Mouse (Mus musculus) ES-E14 (cell line): ENCODE measurements around the gene Zfp787. TPM values are rescaled to one million over a fixed set of nuclear protein-coding genes. Genes with fewer than 3 reads are reported as not detected.

Experiments used
- DNase-seq: peaks from one replicate; pipeline ENCODE4 v3.0.0-alpha.2; 2013; ENCODE audit warnings: low read depth, low spot score
- H3K27ac ChIP-seq: 2 replicates; pipeline ENCODE4 v1.5.1; 2012; ENCODE audit warnings: low read depth, mild to moderate bottlenecking, low read length, moderate library complexity, mixed read lengths; ENCODE audit not compliant: poor library complexity, insufficient read depth, severe bottlenecking
- H3K36me3 ChIP-seq: 2 replicates; pipeline ENCODE4 v1.6.1; 2012; ENCODE audit warnings: mild to moderate bottlenecking, low read length, moderate library complexity, mixed read lengths; ENCODE audit not compliant: control insufficient read depth, poor library complexity, insufficient read depth, severe bottlenecking
- H3K4me1 ChIP-seq, 2 experiments: fragments of 150-350 bp in 1 of 2; sonication (generic) in 1 of 2; 2 replicates each; pipeline ENCODE4 v1.6.1; 2012; ENCODE audit warnings: low read length in 2 of 2, mild to moderate bottlenecking in 1 of 2, mixed read lengths in 1 of 2; ENCODE audit not compliant: control insufficient read depth in 2 of 2, insufficient read depth in 2 of 2, poor library complexity in 1 of 2
- H3K4me3 ChIP-seq, 2 experiments: fragments of 150-350 bp in 1 of 2; sonication (generic) in 1 of 2; 2 replicates each; pipeline ENCODE4 v1.5.1; 2012; ENCODE audit warnings: low read length in 2 of 2, low read depth in 1 of 2, mild to moderate bottlenecking in 1 of 2, mixed read lengths in 1 of 2; ENCODE audit not compliant: insufficient read depth in 1 of 2, poor library complexity in 1 of 2, severe bottlenecking in 1 of 2
- H3K9ac ChIP-seq: 2 replicates; pipeline ENCODE4 v1.6.1; 2012; ENCODE audit warnings: low read depth, mild to moderate bottlenecking, low read length, mixed read lengths; ENCODE audit not compliant: poor library complexity, insufficient read depth, severe bottlenecking
- H3K9me3 ChIP-seq: fragments of 150-350 bp; sonication (generic); 2 replicates; pipeline ENCODE4 v1.6.1; 2012; ENCODE audit warnings: low read depth, mild to moderate bottlenecking, low read length; ENCODE audit not compliant: control insufficient read depth, insufficient read depth
- CHD2 ChIP-seq: IDR thresholded peaks from 2 replicates; pipeline ENCODE4 v1.6.1; 2014; ENCODE audit warnings: mild to moderate bottlenecking, low read depth, low read length, inconsistent platforms
- HCFC1 ChIP-seq: IDR thresholded peaks from 2 replicates; pipeline ENCODE4 v1.6.1; 2012; ENCODE audit warnings: low read length, inconsistent platforms, borderline replicate concordance; ENCODE audit not compliant: insufficient read depth
- MAFK ChIP-seq: IDR thresholded peaks from 2 replicates; pipeline ENCODE4 v1.6.1; 2014; ENCODE audit warnings: mild to moderate bottlenecking, low read depth, low read length, inconsistent platforms; ENCODE audit not compliant: insufficient read depth
- ZC3H11A ChIP-seq: IDR thresholded peaks from 2 replicates; pipeline ENCODE4 v1.6.1; 2012; ENCODE audit warnings: low read depth, mild to moderate bottlenecking, inconsistent platforms, low read length, borderline replicate concordance
- ZNF384 ChIP-seq: IDR thresholded peaks from 2 replicates; pipeline ENCODE4 v1.6.1; 2012; ENCODE audit warnings: low read depth, low read length, inconsistent platforms
- in situ Hi-C, 2 experiments: fragments of 600-800 bp; cut with MboI; formaldehyde crosslinking; loops; one replicate each; pipeline ENCODE4 v1.15.1; 2025; ENCODE audit warnings: low sequenced_read_pairs in 2 of 2, inconsistent platforms in 1 of 2; ENCODE audit not compliant: unreplicated experiment in 2 of 2
- total RNA-seq: library from RNA; depleted of rRNA; stranded (reverse); fragments of 300-350 nt; gene quantifications from 2 replicates; pipeline ENCODE4 v1.2.3, GENCODE M21; 2012

Gene Zfp787
- total RNA-seq, 1 experiment = 20.9 TPM

DNA sequence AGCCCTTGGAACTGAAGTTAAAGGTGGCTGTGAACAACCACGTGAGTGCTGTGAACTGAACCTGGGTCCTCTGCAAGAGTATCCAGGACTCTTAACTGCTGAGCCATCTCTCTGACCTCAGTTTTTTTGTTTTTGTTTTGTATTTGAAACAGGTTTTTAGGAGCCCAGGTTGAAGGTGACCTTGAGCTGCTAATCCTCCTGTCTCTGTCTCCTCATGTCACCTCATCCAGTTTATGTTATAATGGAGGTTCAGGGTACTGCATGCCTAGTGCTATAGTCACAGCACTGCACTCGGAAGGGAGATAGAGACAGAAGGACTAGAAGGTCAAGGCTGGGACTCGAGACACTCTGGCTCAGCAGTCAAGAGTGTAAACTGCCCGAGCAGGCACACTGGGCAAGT, 6.4 kb upstream of the Zfp787 start:
- H3K27ac ChIP-seq = no peak overlapping the region
- H3K9ac ChIP-seq = no peak overlapping the region
- H3K36me3 ChIP-seq = no peaks in the 10 kb centered on the region
- in situ Hi-C loops = no loop called here
- no peak overlapping the region for H3K4me3 ChIP-seq
- DNase-seq = no peak
- H3K9me3 ChIP-seq = no peaks in the 10 kb centered on the region
- TF ChIP-seq MAFK (no peak), ZC3H11A (no peak), ZNF384 (no peak), CHD2 (no peak), HCFC1 (no peak)
- peaks cover 0 to 2% of the 10 kb centered on the region in 2 experiments; a peak in 1 of 4 replicates for H3K4me1 ChIP-seq

DNA sequence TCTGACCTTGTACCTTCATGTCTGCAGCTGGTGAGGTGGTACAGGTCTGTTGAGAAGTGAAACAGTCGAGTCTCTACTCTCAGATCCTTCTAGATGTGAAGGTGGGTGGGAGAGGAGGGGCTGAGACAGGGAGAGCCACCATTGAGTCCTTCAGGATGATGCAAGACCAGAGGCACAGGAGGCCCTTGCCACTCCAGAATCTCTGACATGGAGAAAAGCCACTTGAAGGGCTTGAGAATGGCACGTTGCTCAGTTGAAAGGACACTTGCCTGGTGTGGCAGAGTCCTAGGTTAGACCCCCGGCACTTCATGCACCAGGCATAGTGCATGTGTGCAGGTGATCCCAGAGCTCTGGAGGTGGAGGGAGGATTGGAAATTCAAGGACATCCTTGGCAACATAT, 5.7 kb upstream of the Zfp787 start:
- no peak for TF ChIP-seq CHD2
- no peak for TF ChIP-seq ZC3H11A
- no peak for TF ChIP-seq MAFK
- TF ChIP-seq HCFC1 = no peak
- TF ChIP-seq ZNF384 = no peak
- Histone ChIP-seq H3K4me1 (peaks cover 0 to 2% of the 10 kb centered on the region in 2 experiments; a peak in 1 of 4 replicates), H3K36me3 (no peaks in the 10 kb centered on the region), H3K9me3 (no peaks in the 10 kb centered on the region), H3K9ac (no peak overlapping the region), H3K27ac (no peak overlapping the region), H3K4me3 (no peak overlapping the region)
- no peak for DNase-seq
- in situ Hi-C loops = no loop called here

DNA sequence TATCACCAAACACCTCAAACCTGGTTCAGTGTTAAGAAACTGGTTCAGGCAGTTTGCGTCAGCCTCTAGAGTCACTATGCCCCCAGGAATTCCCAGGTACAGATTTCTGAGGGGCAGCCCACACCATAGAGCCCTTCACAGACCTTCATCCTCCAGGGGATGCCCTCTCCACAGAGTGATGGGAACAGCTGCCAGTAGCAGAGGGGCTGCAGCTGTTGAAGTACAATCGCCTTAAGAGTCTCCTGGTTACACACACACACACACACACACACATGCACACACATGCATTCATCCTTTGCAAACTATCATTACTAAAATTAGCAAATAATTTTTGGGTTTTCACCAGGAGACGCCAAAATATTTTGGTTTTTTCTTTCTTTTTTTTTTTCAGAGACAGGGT, 3.8 kb upstream of the Zfp787 start:
- Histone ChIP-seq H3K9ac (no peak overlapping the region), H3K4me1 (peaks cover 0 to 2% of the 10 kb centered on the region in 2 experiments; a peak in 1 of 4 replicates), H3K27ac (no peak overlapping the region), H3K9me3 (no peaks in the 10 kb centered on the region), H3K36me3 (no peaks in the 10 kb centered on the region), H3K4me3 (no peak overlapping the region)
- TF ChIP-seq CHD2 = no peak
- in situ Hi-C loops = no loop called here
- DNase-seq = no peak

DNA sequence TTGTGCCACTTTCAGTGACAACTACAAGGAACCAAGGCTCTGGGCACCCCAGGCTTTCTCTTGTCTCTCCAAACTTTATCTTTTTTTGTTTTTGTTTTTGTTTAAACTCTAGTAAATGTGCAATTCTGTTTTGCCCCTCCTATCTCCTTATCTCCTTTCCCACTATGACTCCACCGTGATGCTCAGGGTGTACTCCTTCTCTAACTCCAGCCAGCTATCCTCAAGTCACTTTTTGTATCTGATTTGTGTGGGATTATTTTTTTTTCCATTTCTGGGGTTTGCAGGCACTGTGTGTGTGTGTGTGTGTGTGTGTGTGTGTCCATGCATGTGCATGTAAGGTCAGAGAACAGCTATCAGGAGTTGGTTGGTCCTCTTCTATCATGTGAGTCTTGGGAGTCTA, 1.7 kb upstream of the Zfp787 start:
- DNase-seq = no peak
- H3K9me3 ChIP-seq = no peaks in the 10 kb centered on the region
- in situ Hi-C loops = no loop called here
- no peaks in the 10 kb centered on the region for H3K36me3 ChIP-seq
- H3K4me1 ChIP-seq = peaks cover 0 to 2% of the 10 kb centered on the region in 2 experiments; a peak in 2 of 4 replicates
- H3K27ac ChIP-seq = no peak overlapping the region
- TF ChIP-seq ZC3H11A = no peak
- TF ChIP-seq MAFK = no peak
- no peak for TF ChIP-seq CHD2
- TF ChIP-seq ZNF384 = no peak
- TF ChIP-seq HCFC1 = no peak
- H3K4me3 ChIP-seq = no peak overlapping the region
- no peak overlapping the region for H3K9ac ChIP-seq

DNA sequence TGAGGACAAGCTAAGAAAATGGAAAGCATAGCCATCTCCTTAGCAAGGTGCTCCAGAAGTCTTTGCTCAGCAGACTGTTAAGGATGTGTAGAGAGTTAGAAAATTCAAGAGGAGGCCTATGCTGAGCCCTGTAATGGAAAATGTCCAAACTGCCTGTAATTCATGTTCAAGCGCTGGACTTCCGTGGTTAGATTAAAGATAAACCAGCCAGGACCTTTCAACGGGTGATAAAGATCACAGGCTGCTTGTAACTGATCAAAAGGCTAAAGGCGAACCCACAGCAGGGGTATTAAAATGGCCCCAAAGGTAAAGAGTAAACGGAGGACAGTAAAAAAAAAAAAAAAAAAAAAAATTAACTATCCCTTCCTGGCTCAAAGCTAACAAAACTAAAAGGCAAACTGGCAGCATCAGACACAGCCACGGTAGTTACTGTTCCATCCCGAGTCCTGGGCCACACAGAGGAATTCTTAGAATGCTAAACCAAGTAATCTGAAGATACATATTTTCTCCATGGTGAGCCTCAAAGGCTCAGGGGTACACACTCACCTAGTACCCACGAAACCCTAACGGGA, 1.2 kb upstream of the Zfp787 start:
- DNase-seq = no peak
- Histone ChIP-seq H3K9me3 (no peaks in the 10 kb centered on the region), H3K36me3 (no peaks in the 10 kb centered on the region), H3K4me1 (peaks cover 0 to 2% of the 10 kb centered on the region in 2 experiments; a peak in 2 of 4 replicates), H3K4me3 (no peak overlapping the region), H3K27ac (no peak overlapping the region), H3K9ac (peak overlapping the region; percentile 84; the same call in 1 of the 2 replicates)
- no peak for TF ChIP-seq MAFK
- no peak for TF ChIP-seq CHD2
- no peak for TF ChIP-seq HCFC1
- TF ChIP-seq ZNF384 = no peak
- no peak for TF ChIP-seq ZC3H11A
- in situ Hi-C loops = no loop called here
